Mouse (Mus musculus) mammary gland, adult 2 months (tissue): ENCODE measurements around the gene Hist1h1c. TPM values are rescaled to one million over a fixed set of nuclear protein-coding genes. Genes with fewer than 3 reads are reported as not detected.

Experiments
- polyA plus RNA-seq: library from polyadenylated mRNA; depleted of rRNA; stranded (reverse); fragments of >200 nt; gene quantifications from 2 replicates; pipeline ENCODE4 v1.2.3, GENCODE M21; 2012; ENCODE audit warnings: low replicate concordance; rRNA removed

Hist1h1c gene
- 45.0 and 48.4 TPM in 2 replicates for polyA plus RNA-seq

GRCm38 (mm10) chr13:23738677-23739068, at the start of gene Hist1h1c:
Gene Hist1h1c (plus strand): TSS chr13:23738808.

GRCm38 (mm10) chr13:23695514-23695913, 43.1 kb upstream of the Hist1h1c start, which contains the start of gene Hist1h1t:
Gene Hist1h1t (plus strand): TSS chr13:23695814.

GRCm38 (mm10) chr13:23698300-23698693, 40.3 kb upstream of the Hist1h1c start, which contains the start of gene Hist1h4c:
Gene Hist1h4c (minus strand): TSS chr13:23698454.

GRCm38 (mm10) chr13:23710374-23711089, 28.1 kb upstream of the Hist1h1c start, which contains the start of gene Hfe:
Gene Hfe (minus strand): TSS chr13:23710854.

GRCm38 (mm10) chr13:23745381-23746161, 7.0 kb downstream of the Hist1h1c start, which contains the start of gene Hist1h3c:
Gene Hist1h3c (minus strand): TSS chr13:23745602.

GRCm38 (mm10) chr13:23746201-23747080, 7.8 kb downstream of the Hist1h1c start, which contains the start of gene Hist1h2bb:
Gene Hist1h2bb (plus strand): TSS chr13:23746734.

GRCm38 (mm10) chr13:23750839-23751477, 12.3 kb downstream of the Hist1h1c start, which contains the start of gene Hist1h2ab:
Gene Hist1h2ab (plus strand): TSS chr13:23751126.

GRCm38 (mm10) chr13:23752067-23752741, 13.6 kb downstream of the Hist1h1c start, which contains the start of gene Hist1h3b:
Gene Hist1h3b (plus strand): TSS chr13:23752267.

GRCm38 (mm10) chr13:23756790-23757189, 18.2 kb downstream of the Hist1h1c start, which contains the start of gene Hist1h4b:
Gene Hist1h4b (plus strand): TSS chr13:23757013.

GRCm38 (mm10) chr13:23760972-23761864, 22.6 kb downstream of the Hist1h1c start, which contains the start of gene Hist1h4a:
Gene Hist1h4a (minus strand): TSS chr13:23761230.

GRCm38 (mm10) chr13:23761871-23762821, 23.5 kb downstream of the Hist1h1c start, which contains the start of gene Hist1h3a:
Gene Hist1h3a (minus strand): TSS chr13:23762386.

GRCm38 (mm10) chr13:23763586-23764323, 25.1 kb downstream of the Hist1h1c start, which contains the start of gene Hist1h1a:
Gene Hist1h1a (plus strand): TSS chr13:23763666.

GRCm38 (mm10) chr13:23769613-23770012, 31.0 kb downstream of the Hist1h1c start, which contains the start of gene Trim38:
Gene Trim38 (plus strand): TSS chr13:23769913.

